Mouse (Mus musculus): ENCODE measurements at regions not wholly inside any gene's neighbourhood (a gene's known extent, or its start where the extent isn't known, plus 50 kb on each side); places are given as distances from the start of the nearest gene placed in this dataset.
A peak's percentile ranks its signal among the peaks of the same experiment; 100 is the strongest.

DNA sequence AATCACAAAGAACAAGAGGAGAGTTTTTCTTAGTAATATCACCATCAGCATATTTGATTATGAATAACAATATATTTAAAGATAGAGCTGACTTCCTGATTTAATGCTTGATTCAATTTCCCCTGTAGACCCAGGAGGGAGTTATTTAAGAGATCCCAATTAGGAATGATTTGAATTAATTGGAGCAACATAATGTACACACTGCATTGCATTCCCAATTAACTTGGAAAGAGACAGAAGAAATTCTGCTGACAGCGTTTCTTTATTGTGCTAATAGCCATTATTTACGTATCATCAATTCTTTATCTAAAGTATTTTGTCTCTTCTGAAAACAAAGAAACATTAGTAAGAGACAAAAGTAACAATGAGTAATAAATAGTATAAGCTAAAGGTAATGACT, 1491.2 kb upstream of the Cited2 start:
- no peaks in the 10 kb centered on the region for H3K4me1 ChIP-seq (ENCODE audit: control insufficient read depth, low read depth, low read length)
- H3K27ac ChIP-seq (ENCODE audit: low read length): no peak overlapping the region
- 76% methylated on average over 2 of the region's 2 CpGs for WGBS (ENCODE audit: insufficient replicate concordance)
- no peak for ATAC-seq (ENCODE audit: low read depth)
- H3K9ac ChIP-seq (ENCODE audit: low read depth, low read length): no peak overlapping the region
- H3K4me2 ChIP-seq (ENCODE audit: low read depth, low read length): no peak overlapping the region
- no peaks in the 10 kb centered on the region for H3K27me3 ChIP-seq (ENCODE audit: control insufficient read depth, insufficient read depth, low read depth, low read length)
- no peaks in the 10 kb centered on the region for H3K36me3 ChIP-seq (ENCODE audit: control insufficient read depth, insufficient read depth)
- no peak overlapping the region for H3K4me3 ChIP-seq (ENCODE audit: low read depth, low read length)
- no peaks in the 10 kb centered on the region for H3K9me3 ChIP-seq (replicated peaks; ENCODE audit: control insufficient read depth, low read length)

DNA sequence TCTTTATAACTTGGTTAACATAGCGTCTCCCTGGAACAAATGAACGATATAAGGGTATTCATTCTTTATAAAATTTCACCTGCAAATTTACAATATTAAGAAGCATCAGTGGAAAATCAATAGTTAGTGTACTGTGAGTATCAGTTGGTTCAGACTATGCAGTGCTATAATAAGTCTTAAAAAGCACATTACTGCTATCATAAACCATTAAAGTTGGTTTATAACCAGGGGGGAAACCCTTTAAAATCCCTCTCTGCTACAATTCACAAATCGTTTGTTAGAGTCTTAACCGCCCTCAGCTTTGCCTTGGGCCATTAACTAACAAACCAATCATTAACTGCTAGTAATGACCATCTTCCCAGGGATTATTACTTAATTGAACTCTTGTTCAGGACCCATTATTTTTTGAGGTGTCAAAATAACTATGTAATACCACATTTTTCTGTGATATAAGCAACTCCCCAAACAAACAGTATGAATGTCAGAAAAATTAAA, 1489.4 kb upstream of the Cited2 start:
- no peaks in the 10 kb centered on the region for H3K9me3 ChIP-seq (replicated peaks; ENCODE audit: control insufficient read depth, low read length)
- WGBS (ENCODE audit: insufficient replicate concordance): 66% methylated on average over 4 of the region's 4 CpGs
- no peaks in the 10 kb centered on the region for H3K4me1 ChIP-seq (ENCODE audit: control insufficient read depth, low read depth, low read length)
- no peaks in the 10 kb centered on the region for H3K36me3 ChIP-seq (ENCODE audit: control insufficient read depth, insufficient read depth)
- no peak overlapping the region for H3K4me2 ChIP-seq (ENCODE audit: low read depth, low read length)
- H3K9ac ChIP-seq (ENCODE audit: low read depth, low read length): no peak overlapping the region
- no peak overlapping the region for H3K27ac ChIP-seq (ENCODE audit: low read length)
- H3K4me3 ChIP-seq (ENCODE audit: low read depth, low read length): no peak overlapping the region
- no peak for ATAC-seq (ENCODE audit: low read depth)
- H3K27me3 ChIP-seq (ENCODE audit: control insufficient read depth, insufficient read depth, low read depth, low read length): no peaks in the 10 kb centered on the region

DNA sequence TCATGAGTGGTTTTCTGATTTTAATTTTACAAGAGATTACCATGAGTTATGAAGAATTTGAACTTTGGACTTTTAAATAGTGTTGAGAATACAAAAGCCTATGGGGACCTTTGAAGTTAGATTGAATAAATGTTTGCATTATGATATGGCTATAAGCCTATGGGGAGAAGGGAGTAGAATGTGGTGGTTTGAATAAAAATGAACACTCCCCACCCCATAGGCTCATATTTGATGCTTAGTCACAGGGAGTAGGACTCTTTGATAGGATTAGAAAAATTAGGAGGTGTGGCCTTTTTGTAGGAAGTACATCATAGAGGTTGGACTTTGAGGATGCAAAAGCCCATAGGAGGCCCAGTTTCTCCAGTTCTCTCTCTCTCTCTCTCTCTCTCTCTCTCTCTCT, 1466.7 kb upstream of the Cited2 start:
- H3K4me3 ChIP-seq (ENCODE audit: low read depth, low read length): no peak overlapping the region
- ATAC-seq (ENCODE audit: low read depth): no peak
- no peaks in the 10 kb centered on the region for H3K9me3 ChIP-seq (replicated peaks; ENCODE audit: control insufficient read depth, low read length)
- H3K4me2 ChIP-seq (ENCODE audit: low read depth, low read length): no peak overlapping the region
- no peak overlapping the region for H3K27ac ChIP-seq (ENCODE audit: low read length)
- no peak overlapping the region for H3K9ac ChIP-seq (ENCODE audit: low read depth, low read length)
- H3K4me1 ChIP-seq (ENCODE audit: control insufficient read depth, low read depth, low read length): no peaks in the 10 kb centered on the region
- no peaks in the 10 kb centered on the region for H3K36me3 ChIP-seq (ENCODE audit: control insufficient read depth, insufficient read depth)
- H3K27me3 ChIP-seq (ENCODE audit: control insufficient read depth, insufficient read depth, low read depth, low read length): no peaks in the 10 kb centered on the region

DNA sequence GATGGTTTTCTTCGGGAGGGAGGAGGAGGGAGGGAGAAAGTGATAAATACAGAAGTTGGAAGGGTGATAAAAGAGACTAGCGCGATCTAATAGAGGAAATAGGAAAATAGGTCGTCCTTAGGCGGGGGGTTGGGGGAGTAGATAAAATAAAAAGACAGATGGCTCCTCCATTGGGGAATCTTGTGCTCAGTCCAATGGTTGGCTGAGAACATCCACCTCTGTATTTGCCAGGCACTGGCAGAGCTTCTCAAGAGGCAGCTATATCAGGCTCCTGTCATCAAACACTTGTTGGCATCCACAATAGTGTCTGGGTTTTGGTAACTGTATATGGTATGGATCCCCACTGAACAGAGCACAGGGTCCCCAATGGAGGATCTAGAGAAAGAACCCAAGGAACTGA, 1450.2 kb upstream of the Cited2 start:
- Histone ChIP-seq H3K4me3 (ENCODE audit: low read depth, low read length) (no peak overlapping the region), H3K4me1 (ENCODE audit: control insufficient read depth, low read depth, low read length) (no peaks in the 10 kb centered on the region), H3K27me3 (ENCODE audit: control insufficient read depth, insufficient read depth, low read depth, low read length) (no peaks in the 10 kb centered on the region), H3K9me3 (replicated peaks; ENCODE audit: control insufficient read depth, low read length) (no peaks in the 10 kb centered on the region), H3K9ac (ENCODE audit: low read depth, low read length) (no peak overlapping the region), H3K4me2 (ENCODE audit: low read depth, low read length) (no peak overlapping the region), H3K36me3 (ENCODE audit: control insufficient read depth, insufficient read depth) (no peaks in the 10 kb centered on the region), H3K27ac (ENCODE audit: low read length) (no peak overlapping the region)
- no peak for ATAC-seq (ENCODE audit: low read depth)
- 67% methylated on average over 5 of the region's 5 CpGs for WGBS (ENCODE audit: insufficient replicate concordance)

DNA sequence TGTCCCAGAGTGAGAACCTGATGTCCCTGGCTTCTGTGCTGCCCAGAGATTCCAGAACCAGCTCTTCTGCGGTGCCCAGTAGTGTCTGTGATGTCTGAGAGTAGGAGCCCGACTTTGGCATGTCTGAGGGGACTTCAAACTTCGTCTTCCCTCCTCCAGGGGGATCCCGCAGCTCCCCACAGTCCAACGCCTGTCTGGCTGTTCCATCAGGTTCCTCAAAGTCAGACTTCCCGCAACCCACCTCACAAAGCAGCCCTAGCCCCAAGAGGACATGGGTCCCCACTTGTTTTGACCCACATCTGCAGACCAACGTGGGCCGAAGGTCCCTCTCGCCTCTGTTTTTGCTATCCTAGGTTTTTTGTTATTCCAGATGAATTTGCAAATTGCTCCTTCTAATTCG, 1406.0 kb upstream of the Cited2 start:
- Histone ChIP-seq H3K9me3 (replicated peaks; ENCODE audit: control insufficient read depth, low read length) (no peaks in the 10 kb centered on the region), H3K36me3 (ENCODE audit: control insufficient read depth, insufficient read depth) (no peaks in the 10 kb centered on the region), H3K4me1 (ENCODE audit: control insufficient read depth, low read depth, low read length) (no peaks in the 10 kb centered on the region), H3K4me2 (ENCODE audit: low read depth, low read length) (no peak overlapping the region), H3K27me3 (ENCODE audit: control insufficient read depth, insufficient read depth, low read depth, low read length) (no peaks in the 10 kb centered on the region), H3K4me3 (ENCODE audit: low read depth, low read length) (no peak overlapping the region), H3K27ac (ENCODE audit: low read length) (no peak overlapping the region), H3K9ac (ENCODE audit: low read depth, low read length) (no peak overlapping the region)
- no peak for ATAC-seq (ENCODE audit: low read depth)
- WGBS (ENCODE audit: insufficient replicate concordance): 69% methylated on average over 10 of the region's 10 CpGs

DNA sequence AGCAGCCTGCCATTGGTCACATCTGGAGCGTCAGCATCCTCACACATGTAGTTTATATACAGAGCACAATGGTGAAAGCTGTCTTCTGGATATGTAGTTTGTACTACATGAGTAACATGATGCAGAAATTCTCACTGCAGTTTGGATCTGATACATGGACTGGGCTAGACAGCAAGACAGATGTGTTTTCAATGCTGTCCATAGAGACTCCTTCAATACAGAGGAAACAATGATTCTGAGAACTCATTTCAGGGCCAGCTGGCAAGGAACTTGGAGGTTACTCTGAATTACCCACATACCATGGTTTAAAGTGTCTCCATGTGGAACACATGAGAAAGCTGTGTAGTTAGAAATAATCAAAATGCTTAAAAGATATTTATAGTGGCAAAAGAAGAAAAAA, 1385.5 kb upstream of the Cited2 start:
- no peak overlapping the region for H3K9ac ChIP-seq (ENCODE audit: low read depth, low read length)
- no peaks in the 10 kb centered on the region for H3K4me1 ChIP-seq (ENCODE audit: control insufficient read depth, low read depth, low read length)
- no peaks in the 10 kb centered on the region for H3K36me3 ChIP-seq (ENCODE audit: control insufficient read depth, insufficient read depth)
- ATAC-seq (ENCODE audit: low read depth): no peak
- no peaks in the 10 kb centered on the region for H3K9me3 ChIP-seq (replicated peaks; ENCODE audit: control insufficient read depth, low read length)
- H3K27ac ChIP-seq (ENCODE audit: low read length): no peak overlapping the region
- no peaks in the 10 kb centered on the region for H3K27me3 ChIP-seq (ENCODE audit: control insufficient read depth, insufficient read depth, low read depth, low read length)
- no peak overlapping the region for H3K4me2 ChIP-seq (ENCODE audit: low read depth, low read length)
- H3K4me3 ChIP-seq (ENCODE audit: low read depth, low read length): no peak overlapping the region
- 67% methylated on average over 1 of the region's 1 CpGs for WGBS (ENCODE audit: insufficient replicate concordance)

DNA sequence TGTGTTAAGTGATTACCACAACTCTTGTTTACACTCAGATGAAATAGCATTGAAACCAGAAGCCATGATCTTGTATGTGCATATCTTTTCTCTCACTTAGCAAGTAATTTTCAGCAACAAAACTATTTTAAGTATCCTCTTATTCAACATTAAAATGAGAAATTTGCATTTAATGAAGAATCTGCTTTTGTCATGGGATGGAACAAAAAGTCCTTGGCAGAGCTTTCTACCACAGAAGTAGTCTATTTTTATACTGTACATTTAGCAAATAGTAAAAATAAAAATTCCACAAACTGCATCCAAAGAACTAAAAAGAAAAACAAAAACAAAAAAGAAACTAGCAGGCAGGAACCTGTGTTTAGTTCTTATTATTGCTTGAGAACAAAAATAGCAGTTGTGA, 1381.5 kb upstream of the Cited2 start:
- no peak overlapping the region for H3K4me2 ChIP-seq (ENCODE audit: low read depth, low read length)
- no peak overlapping the region for H3K9ac ChIP-seq (ENCODE audit: low read depth, low read length)
- H3K9me3 ChIP-seq (replicated peaks; ENCODE audit: control insufficient read depth, low read length): no peaks in the 10 kb centered on the region
- H3K27ac ChIP-seq (ENCODE audit: low read length): no peak overlapping the region
- no peak overlapping the region for H3K4me3 ChIP-seq (ENCODE audit: low read depth, low read length)
- H3K36me3 ChIP-seq (ENCODE audit: control insufficient read depth, insufficient read depth): no peaks in the 10 kb centered on the region
- no peak for ATAC-seq (ENCODE audit: low read depth)
- no peaks in the 10 kb centered on the region for H3K4me1 ChIP-seq (ENCODE audit: control insufficient read depth, low read depth, low read length)
- no peaks in the 10 kb centered on the region for H3K27me3 ChIP-seq (ENCODE audit: control insufficient read depth, insufficient read depth, low read depth, low read length)

DNA sequence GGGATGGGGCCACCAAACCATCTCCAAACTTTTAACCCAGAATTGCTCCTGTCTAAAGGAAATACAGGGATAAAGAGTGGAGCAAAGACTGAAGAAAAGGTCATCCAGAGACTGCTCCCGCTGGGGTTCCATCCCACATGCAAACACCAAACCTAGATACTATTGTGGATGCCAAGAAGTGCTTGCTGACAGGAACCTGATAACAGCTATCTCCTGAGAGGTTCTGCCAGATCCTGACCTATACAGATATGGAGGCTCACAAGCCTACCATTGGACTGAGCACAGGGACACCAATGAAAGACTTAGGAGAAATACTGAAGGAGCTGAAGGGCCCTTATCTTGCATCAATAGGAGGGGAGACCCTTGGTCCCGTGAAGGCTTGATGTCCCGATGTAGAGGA, 1359.0 kb upstream of the Cited2 start:
- no peaks in the 10 kb centered on the region for H3K27me3 ChIP-seq (ENCODE audit: control insufficient read depth, insufficient read depth, low read depth, low read length)
- no peak overlapping the region for H3K4me2 ChIP-seq (ENCODE audit: low read depth, low read length)
- H3K4me1 ChIP-seq (ENCODE audit: control insufficient read depth, low read depth, low read length): no peaks in the 10 kb centered on the region
- H3K4me3 ChIP-seq (ENCODE audit: low read depth, low read length): no peak overlapping the region
- H3K36me3 ChIP-seq (ENCODE audit: control insufficient read depth, insufficient read depth): no peaks in the 10 kb centered on the region
- peak; percentile 45 for ATAC-seq (ENCODE audit: low read depth)
- H3K9me3 ChIP-seq (replicated peaks; ENCODE audit: control insufficient read depth, low read length): no peaks in the 10 kb centered on the region
- 50% methylated on average over 3 of the region's 3 CpGs for WGBS (ENCODE audit: insufficient replicate concordance)
- no peak overlapping the region for H3K9ac ChIP-seq (ENCODE audit: low read depth, low read length)
- H3K27ac ChIP-seq (ENCODE audit: low read length): no peak overlapping the region
